Mouse (Mus musculus): Measurements from ENCODE around the gene Hk1.

DNA sequence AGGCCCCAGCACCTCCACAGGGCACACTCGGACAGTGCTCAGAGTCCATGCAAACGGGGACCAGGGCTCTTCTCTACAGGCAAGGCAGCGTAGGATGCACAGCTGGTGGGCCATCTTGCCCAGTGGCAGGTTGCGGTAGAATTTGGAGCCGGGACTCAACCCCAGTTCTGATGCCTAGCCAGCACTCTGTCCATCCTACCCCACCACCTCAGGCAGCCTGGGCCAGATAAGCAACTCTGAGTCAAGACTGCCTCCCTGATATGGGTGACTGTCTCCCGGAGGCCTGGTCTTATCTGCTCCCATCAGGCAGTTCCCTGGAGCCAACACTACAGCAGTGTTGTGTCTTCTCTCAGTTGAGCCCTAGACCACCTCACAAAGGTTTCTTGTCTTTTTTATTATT lies 37.2 kb downstream of the Hk1 start:
- TF ChIP-seq POLR2A (IDR thresholded peaks at IDR 0.05; ENCODE audit: low read depth, low read length) (no peak), CTCF (conservative IDR thresholded peaks at IDR 0.05; ENCODE audit: insufficient read depth, insufficient read length, low read depth, low read length) (no peak)

Data from kidney, adult 2 months (tissue).